Mouse (Mus musculus) spleen, postnatal 10 days (tissue): ENCODE data around the gene Cdkn2aipnl.

Source experiments
- DNase-seq, 2 experiments: peaks; one replicate each; pipeline ENCODE4 v3.0.0; 2021 to 2022; ENCODE audit warnings: low spot score in 2 of 2

Cdkn2aipnl gene

DNA sequence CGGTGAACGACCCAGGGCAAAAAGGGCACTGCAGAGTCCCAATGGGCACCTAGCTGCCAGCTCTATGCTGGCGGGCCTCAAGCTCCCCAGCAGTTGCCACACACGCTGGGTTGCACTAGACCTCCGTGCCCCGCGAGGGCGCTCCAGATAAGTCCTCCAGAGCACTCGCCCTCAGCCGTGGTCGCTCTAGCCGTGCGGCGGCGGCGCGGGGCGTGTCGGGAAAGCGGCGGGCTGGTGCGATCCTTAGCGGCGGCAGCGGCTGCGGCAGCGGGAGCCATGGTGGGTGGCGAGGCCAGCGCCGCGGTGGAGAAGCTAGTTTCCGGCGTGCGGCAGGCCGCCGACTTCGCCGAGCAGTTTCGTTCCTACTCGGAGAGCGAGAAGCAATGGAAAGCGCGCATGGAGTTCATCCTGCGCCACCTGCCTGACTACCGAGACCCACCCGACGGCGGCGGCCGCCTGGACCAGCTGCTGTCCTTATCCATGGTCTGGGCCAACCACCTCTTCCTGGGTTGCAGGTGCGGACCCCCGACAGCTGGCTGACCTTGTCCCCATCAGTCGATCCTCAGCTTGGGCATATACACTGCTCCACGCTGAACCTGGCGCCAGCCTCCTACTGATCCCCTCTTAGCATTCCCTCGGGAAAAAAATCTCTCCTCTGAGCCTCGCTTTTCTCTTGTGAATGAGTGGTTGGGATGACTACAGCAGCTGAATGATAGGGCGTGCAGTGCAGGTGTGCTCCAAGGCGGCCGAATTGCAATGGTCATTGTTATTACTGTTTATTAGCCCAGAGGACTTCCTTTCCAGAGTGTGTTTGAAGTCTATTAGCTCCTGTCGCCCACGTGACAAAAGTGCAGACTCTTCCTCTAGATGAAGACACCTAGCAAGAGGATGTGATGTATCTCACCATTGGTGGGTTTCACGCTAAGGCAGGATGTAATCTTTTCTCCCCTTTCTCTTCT lies at the start of gene Cdkn2aipnl:
TSS of gene Cdkn2aipnl (plus strand) at position 219 of the 959 bp plus-strand sequence.
- peak; percentile 99 for DNase-seq

GRCm38 (mm10) chr11:51917951-51918350 lies 49.5 kb upstream of the Cdkn2aipnl start:
- no peak for DNase-seq

DNA sequence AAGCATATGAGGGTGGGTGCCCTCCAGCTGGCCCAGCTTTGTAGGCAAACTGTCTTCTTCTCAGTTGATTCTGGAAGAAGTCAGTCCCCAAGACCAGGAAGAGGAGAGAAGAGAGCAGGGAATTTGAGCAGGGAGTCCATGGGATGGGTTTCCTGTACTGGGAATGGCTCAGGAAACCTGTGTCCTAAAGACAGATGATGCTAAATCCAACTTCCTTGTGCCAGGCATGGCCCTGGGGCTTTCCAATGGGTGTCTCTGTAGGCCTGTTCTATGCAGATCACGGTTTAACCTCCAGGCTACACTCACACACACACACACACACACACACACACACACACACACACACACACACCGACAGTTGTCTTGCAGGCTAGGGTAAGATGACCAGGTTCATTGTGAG lies 48.9 kb upstream of the Cdkn2aipnl start:
- DNase-seq, result no peak

DNA sequence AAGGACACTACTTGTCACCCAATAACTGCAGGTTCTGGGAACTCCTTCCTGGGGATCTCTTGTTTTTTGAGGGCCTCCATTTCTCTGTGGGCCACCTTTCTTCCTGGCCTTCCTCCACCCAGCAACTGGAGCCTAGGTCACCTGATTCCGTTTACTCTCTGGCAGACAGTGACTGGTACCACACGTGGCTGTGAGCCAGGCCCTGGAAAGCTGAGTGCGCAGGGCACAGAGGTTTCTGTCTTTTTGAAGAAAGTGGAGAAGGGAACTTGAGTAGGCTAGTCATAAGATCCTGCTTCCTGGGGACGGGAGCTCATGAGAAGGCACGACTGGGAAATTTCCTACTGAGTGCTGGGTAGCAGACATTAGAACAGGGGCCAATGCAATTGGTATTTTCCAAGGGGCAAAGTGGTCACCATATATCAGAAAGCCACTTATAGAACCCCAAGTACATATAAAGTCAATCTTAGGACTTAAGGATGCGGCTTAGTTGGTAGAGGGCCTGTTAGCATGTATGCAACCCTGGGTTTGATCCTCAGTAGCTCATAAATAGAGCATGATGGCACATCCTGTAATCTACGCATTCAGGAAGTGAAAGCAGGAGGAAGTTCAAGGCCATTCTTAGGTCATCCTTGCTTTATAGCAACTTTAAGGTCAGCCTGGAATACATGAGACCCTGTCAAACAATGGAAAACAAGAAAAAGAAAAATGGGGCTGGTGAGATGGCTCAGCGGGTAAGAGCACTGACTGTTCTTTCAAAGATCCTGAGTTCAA lies 45.9 kb upstream of the Cdkn2aipnl start:
- DNase-seq, result no peak

DNA sequence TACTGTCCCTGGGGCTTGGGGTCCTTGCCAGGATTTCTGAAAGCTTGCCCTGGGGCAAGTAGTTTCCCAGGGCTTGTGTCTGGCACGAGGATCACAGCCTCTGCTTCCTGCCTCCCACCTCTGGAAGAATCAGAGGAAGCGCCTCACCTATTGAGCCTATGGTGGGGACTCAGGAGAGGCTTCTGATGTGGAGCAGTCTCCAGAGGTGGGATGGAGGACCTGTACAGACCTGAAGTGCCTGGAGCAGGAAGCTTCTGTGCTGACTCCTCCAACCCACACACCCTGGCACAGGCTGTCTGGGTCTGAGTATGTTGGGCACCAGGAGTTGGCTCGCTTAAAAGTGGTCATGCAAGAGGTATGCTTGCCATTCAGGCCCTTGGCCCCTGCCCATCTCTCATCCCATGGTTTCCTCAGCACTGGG lies 45.0 kb upstream of the Cdkn2aipnl start:
- no peak for DNase-seq

DNA sequence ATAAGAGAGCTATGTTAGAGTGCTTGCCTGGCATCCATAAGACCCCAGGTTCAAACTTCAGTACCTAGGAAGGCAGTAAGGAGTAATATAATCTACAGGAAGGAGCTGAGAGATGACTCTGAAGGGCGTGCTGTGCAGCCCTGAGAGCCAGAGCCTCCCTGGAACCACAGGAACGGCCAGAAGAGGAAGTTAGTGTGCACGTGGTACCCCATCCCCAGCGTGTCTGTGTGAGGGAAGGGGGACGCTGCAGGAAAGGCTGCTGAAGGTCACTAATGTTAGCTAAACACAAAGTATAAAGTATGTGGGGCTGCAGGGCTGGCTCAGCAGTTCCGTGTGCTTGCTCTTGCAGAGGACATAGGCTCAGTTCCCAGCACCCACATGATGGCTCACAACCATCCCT lies 41.9 kb upstream of the Cdkn2aipnl start:
- no peak for DNase-seq

GRCm38 (mm10) chr11:51926385-51926784 lies 41.1 kb upstream of the Cdkn2aipnl start:
- no peak for DNase-seq

- no peak for DNase-seq
Observed at GRCm38 (mm10) chr11:51927106-51927505, 40.4 kb upstream of the Cdkn2aipnl start.

- no peak for DNase-seq
Observed at GRCm38 (mm10) chr11:51931138-51931537, 36.3 kb upstream of the Cdkn2aipnl start.

- DNase-seq, result peak in 1 of 2 experiments; percentile 51
Observed at GRCm38 (mm10) chr11:51931790-51932189, 35.7 kb upstream of the Cdkn2aipnl start.

DNA sequence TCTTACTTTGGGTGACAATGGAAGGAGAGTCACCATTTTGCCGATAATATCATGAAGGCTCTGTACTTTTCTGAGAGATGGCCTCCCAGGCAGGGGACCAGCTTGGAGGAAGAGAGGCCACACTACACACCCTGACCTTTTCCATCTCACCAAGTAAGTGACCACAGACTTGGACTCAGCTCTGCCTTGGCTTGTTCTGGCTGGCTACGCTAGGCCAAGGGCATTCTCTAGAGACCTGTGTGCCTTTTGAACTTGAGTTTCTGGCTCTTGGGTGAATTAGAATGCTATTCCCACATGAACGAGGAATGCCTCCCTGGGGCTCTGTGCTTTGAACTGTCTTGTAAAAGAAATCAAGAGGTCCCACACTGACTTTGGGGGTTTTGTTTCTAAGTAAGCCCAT lies 33.2 kb upstream of the Cdkn2aipnl start:
- no peak for DNase-seq

- peak in 1 of 2 experiments; percentile 71 for DNase-seq
Observed at GRCm38 (mm10) chr11:51935636-51936434, 31.6 kb upstream of the Cdkn2aipnl start.

- no peak for DNase-seq
Observed at GRCm38 (mm10) chr11:51937361-51937781, 30.1 kb upstream of the Cdkn2aipnl start.

DNA sequence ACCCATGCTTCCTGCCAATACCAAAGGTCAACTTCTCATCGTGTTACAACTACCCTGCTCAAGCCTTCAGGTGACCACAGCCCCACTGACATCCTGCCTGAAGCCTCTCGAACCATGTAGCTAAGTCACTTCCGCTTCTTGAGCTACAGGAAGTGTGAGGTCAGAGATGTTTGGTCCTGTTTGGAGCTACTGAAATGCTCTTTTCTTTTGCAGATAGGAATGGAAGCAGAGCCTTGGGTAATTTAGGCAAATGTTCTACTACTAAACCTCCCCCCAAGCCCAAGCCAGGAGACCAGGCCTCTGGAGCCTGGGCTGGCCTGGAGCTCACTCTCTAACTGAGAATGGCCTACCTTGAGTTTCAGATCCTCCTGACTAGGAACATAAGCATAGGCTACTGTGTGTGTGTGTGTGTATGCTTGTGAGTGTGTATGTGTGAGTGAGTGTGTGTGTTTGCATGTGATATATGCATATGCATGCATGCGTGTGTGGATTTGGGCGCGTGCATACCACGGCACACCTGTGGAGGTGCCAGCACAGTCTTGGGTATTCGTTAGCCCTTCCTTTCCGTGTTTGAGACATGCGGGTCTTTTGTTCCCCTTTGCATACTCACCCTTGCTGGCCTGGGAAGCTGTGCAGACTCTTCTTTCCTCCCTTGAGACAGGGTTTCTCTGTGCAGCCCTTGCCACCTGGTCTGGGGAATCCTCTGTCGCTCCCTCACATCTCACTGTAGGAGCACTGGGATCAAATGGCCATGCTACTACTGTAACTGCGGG lies 28.5 kb upstream of the Cdkn2aipnl start:
- DNase-seq, result peak; percentile 20 to 41

- no peak for DNase-seq
Observed at GRCm38 (mm10) chr11:51939590-51939955, 27.9 kb upstream of the Cdkn2aipnl start.

DNA sequence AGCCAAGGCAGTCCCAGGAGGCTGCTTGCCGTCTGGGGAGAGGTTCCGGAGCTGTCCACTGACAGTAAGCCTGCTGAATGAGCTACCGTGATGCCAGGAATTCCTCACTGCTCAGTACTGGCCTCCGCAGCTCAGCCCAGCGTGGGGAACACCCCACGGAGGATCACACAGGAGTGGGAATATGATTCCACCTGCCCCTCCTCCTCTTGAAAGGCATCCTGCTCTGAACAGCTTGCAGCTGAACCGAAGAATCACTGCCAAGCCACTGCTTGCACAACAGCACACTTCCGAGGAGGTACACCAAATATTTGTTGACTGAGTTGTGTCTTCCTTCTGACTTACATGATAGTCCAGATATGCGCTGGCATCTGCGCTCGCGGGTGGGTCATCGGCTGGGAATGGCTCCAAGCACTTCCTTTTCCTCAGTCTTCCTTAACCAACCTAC lies 26.9 kb upstream of the Cdkn2aipnl start:
- DNase-seq, result no peak

DNA sequence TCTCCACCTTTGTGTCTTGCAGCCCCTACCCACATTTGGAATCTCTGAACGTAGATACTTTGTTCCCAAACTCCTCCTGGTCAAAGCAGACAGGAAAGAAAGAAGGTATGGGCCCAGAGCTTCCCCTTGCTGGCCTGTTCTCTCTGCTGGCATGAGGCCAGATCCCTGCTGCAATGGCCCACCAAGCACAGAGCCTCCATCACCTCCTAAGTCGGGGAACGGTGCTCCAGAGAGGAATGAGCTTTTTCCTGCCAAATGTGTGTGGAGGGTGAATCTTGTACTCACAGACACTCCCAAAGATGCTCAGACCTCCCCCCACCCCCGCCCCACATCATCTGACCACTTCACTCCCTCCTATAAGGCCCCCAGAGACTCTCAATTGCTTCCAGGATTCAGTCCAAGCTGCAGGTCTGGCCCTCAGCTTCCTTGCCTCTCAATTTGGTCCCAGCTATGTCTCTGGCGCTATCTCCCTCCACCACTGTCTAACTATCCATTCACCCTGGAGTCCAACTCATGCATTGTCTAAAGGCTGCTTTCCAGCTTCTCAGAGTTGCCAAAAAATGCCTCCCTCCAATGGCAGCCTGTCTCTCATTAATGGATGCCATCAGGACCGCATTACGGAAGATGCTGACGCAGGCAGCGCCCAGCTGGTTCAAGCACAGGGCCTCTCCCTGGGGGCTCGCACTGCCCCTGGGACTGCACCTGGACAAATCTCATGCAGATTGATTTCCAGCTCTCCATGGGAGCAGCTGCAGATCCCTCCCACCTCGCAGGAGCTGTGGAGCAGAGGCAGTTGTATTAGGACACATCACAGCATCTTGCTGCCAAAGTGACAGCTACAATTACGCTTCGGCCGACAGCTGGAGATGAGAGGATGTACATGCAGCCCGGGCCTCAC lies 24.6 kb upstream of the Cdkn2aipnl start:
- DNase-seq, result peak in 1 of 2 experiments; percentile 44

DNA sequence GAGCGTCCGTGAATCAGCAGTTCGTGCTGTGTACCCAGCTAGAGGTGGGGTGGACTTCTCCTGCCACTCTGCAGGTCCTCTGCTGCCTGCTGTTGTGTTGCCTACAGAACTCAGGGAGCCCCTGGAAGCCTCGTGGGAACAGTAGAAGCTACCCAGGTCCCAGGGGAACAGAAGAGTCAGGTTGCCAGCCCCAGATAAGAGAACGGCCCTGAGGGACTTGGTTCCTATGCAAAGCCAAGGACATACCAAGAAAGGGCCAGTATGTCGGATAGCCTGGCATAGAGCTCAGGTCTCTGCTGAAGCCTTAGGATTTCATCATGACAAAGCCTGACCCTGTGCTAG lies 24.0 kb upstream of the Cdkn2aipnl start:
- no peak for DNase-seq

GRCm38 (mm10) chr11:51944239-51944638 lies 23.2 kb upstream of the Cdkn2aipnl start:
- DNase-seq, result no peak

- DNase-seq, result no peak
Observed at GRCm38 (mm10) chr11:51945548-51945947, 21.9 kb upstream of the Cdkn2aipnl start.
